Mouse (Mus musculus) activated CD4-positive, CD25-positive, alpha-beta regulatory T cell, adult 9 weeks (primary cell): ENCODE data around the gene Efcc1. TPM values are rescaled to one million over a fixed set of nuclear protein-coding genes. Genes with fewer than 3 reads are reported as not detected.

Experiments used
- polyA plus RNA-seq: library from polyadenylated mRNA; unstranded; fragments of 100-300 nt; shearing (Covaris generic); gene quantifications from one replicate; pipeline ENCODE4 v1.2.1, GENCODE M21; 2017

Gene Efcc1
- polyA plus RNA-seq: 0.33 TPM

GRCm38 (mm10) chr6:87730591-87731462 lies at the start of gene Efcc1:
TSS of gene Efcc1 (plus strand) at chr6:87730869.

GRCm38 (mm10) chr6:87777842-87778241 lies 47.2 kb downstream of the Efcc1 start, which contains the start of gene Gp9:
TSS of gene Gp9 (plus strand) at chr6:87778072.

Other genes with a start within 250 kb of the Efcc1 start
- gene Arhgap25, start 197.6 kb upstream of the Efcc1 start, polyA plus RNA-seq: 183 TPM
- 0.13 TPM for gene Prokr1, start 140.1 kb upstream of the Efcc1 start, polyA plus RNA-seq
- 6.6 TPM for gene Aplf, start 58.7 kb upstream of the Efcc1 start, polyA plus RNA-seq
- gene Gp9, start 47.2 kb downstream of the Efcc1 start, polyA plus RNA-seq: not detected
- 13.8 TPM for gene Rab43, start 81.3 kb downstream of the Efcc1 start, polyA plus RNA-seq
- 8.3 TPM for gene Gm45140, start 104.9 kb downstream of the Efcc1 start, polyA plus RNA-seq
- 84.8 TPM for gene Isy1, start 107.9 kb downstream of the Efcc1 start, polyA plus RNA-seq
- 1,064 TPM for gene Cnbp, start 120.2 kb downstream of the Efcc1 start, polyA plus RNA-seq
- gene Copg1, start 156.9 kb downstream of the Efcc1 start, polyA plus RNA-seq: 176 TPM
- gene Hmces, start 183.1 kb downstream of the Efcc1 start, polyA plus RNA-seq: 54.8 TPM